Mouse (Mus musculus) WW6 (cell line): ENCODE data around the gene Ezh1.

Experiments used
- DNase-seq: peaks from one replicate; pipeline ENCODE4 v3.0.0-alpha.2; 2013; ENCODE audit warnings: low read depth, low spot score

Ezh1 gene

GRCm38 (mm10) chr11:101180846-101181740 lies 45.2 kb downstream of the Ezh1 start:
- DNase-seq, result no peak

DNA sequence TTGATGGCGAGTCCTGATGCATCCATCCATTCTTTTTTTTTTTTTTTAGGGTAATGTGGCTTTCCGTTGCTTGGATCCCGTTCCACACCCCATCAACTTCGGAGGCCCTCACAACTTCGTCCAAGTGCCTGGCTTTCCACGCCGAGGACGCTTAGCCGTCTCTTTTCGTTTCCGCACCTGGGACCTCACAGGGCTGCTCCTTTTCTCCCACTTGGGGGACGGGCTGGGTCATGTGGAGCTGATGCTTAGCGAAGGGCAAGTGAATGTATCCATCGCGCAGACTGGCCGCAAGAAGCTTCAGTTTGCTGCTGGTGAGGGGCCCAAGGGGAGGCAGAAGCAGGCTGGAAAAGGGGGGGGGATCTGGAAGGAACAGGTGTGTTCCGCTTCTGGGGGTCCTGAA lies 46.0 kb downstream of the Ezh1 start:
- no peak for DNase-seq

DNA sequence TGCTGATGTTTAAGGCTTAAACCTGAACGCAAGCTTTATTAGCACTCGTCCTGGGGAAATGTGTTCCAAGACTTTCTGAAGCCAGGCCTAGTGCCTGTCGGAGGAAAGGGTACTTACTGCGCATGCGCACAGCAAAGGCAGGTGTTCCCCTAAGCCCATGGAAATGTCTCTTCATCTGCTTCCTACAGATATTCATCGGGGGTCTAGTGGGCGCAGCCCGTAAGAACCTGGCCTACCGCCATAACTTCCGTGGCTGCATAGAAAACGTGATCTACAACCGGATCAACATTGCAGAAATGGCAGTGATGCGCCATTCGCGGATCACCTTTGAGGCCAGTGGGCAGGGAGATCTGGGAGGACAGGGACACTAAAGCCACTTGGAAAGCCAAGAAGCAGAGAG lies 47.0 kb downstream of the Ezh1 start:
- no peak for DNase-seq

- DNase-seq, result no peak
Measured at GRCm38 (mm10) chr11:101178061-101179058, 47.9 kb downstream of the Ezh1 start.

- no peak for DNase-seq
Measured at GRCm38 (mm10) chr11:101176933-101177773, 49.1 kb downstream of the Ezh1 start.

GRCm38 (mm10) chr11:101176117-101176691 lies 50.1 kb downstream of the Ezh1 start:
- no peak for DNase-seq

- no peak for DNase-seq
Measured at GRCm38 (mm10) chr11:101175636-101176116, 50.6 kb downstream of the Ezh1 start.

GRCm38 (mm10) chr11:101174851-101175628 lies 51.2 kb downstream of the Ezh1 start, which contains the start of gene Ccr10:
Gene Ccr10 (minus strand): TSS chr11:101175443.
- no peak for DNase-seq

DNA sequence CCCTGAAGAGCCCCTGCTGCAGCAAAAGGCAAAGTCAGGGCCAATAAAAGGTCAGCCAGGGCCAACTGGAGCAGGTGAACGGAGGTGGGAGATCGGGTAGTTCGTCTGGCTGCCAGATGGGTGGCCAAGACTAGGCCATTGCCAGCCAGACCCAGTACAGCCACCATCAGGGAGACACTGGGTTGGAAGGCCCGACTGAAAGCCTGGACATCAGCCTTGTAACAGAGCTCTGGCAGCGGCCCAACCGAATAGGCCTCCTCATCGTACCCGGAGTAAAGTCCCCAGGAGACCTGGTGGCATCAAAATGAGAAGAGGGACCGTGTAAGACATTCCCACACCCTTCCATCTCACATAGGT lies 51.9 kb downstream of the Ezh1 start:
- DNase-seq, result no peak

DNA sequence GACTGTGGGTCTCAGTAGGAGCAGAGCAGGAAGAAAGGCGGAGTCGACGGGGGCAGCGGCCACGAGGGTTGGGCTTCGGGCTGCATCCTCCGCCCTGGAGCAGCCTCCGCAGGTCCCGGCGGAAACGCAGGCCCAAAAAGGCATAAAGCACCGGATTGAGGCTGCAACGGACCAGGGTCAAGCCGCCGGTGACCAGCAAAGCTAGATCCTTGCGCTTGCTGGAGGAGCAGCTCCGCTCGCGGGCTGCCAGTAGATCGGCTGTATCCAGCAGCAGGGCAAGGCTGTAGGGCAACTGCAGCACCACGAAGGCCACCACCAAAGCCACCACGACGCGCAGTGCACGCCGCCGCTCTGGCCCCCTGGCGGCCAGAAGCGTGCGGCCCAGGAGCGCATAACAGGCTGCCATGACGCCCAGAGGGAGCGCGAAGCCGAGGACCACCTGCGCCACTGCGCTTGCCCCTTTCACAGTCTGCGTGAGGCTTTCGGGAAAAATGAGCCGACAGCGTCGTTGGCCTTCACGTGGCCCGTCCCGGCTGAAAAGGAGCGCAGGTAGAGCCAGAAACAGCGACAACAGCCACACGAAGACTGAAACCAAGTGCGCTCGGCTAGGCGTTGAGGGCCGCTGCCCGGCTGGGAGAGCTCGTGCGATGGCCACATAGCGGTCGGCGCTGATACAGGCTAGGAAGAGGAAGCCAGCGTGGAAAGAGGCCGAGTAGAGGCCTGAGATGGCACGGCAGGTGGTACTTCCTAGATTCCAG lies 52.5 kb downstream of the Ezh1 start:
- no peak for DNase-seq

GRCm38 (mm10) chr11:101173112-101173511 lies 53.2 kb downstream of the Ezh1 start:
- DNase-seq, result no peak

- DNase-seq, result no peak
Measured at GRCm38 (mm10) chr11:101172434-101172815, 53.8 kb downstream of the Ezh1 start.

- DNase-seq, result no peak
Measured at GRCm38 (mm10) chr11:101171721-101172433, 54.4 kb downstream of the Ezh1 start.

- peak; percentile 87 for DNase-seq
Measured at GRCm38 (mm10) chr11:101170811-101171610, 55.3 kb downstream of the Ezh1 start, which contains the start of gene Plekhh3. Gene Plekhh3 (minus strand): TSS chr11:101171351.

DNA sequence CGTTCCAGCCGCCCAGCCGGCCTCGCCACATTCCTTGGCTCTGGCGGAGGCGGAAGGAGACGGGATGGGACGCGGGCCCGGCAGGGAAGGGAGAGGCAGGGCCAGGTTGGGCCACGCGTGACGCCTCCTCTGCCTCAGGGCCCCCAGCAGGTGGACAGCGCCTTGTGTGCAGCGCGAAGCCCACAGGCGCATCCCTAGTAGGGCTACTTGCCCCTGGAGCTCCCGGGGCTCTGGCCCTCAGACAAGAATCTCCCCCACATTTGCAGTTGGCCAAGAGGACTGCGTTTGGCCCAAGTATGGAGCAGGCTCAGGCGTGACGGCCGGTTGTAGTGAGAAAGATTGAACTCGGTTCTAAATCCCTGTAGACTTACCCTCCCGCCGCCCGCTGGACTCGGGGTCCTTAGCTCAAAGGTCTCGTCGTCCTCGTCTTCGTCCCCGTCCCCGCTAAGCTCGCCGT lies 55.9 kb downstream of the Ezh1 start, which contains the start of gene Cntnap1:
TSS of gene Cntnap1 (plus strand) at position 170 of the 457 bp plus-strand sequence.
- no peak for DNase-seq

GRCm38 (mm10) chr11:101169301-101170107 lies 56.8 kb downstream of the Ezh1 start:
- DNase-seq, result no peak
